Mouse (Mus musculus) MEL (cell line): ENCODE data around the gene Wdr81. TPM values are rescaled to one million over a fixed set of nuclear protein-coding genes. Genes with fewer than 3 reads are reported as not detected.

Source experiments
- DNase-seq: peaks from one replicate; pipeline ENCODE4 v3.0.0; 2011; ENCODE audit warnings: low read depth, low spot score
- H3K27ac ChIP-seq: 2 replicates; pipeline ENCODE4 v1.5.1; 2012; ENCODE audit warnings: low read depth, mild to moderate bottlenecking, control low read depth, low read length, moderate library complexity; ENCODE audit not compliant: control insufficient read depth
- H3K27me3 ChIP-seq, 2 experiments: fragments of 150-350 bp in 1 of 2; sonication (generic) in 1 of 2; 2 replicates each; pipeline ENCODE4 v1.6.1; 2012; ENCODE audit warnings: low read length in 2 of 2, mild to moderate bottlenecking in 2 of 2, improper control_type of control experiment in 1 of 2, moderate library complexity in 1 of 2; ENCODE audit not compliant: insufficient read depth in 2 of 2, control insufficient read depth in 1 of 2
- H3K36me3 ChIP-seq, 2 experiments: 2 replicates each; pipeline ENCODE4 v1.6.1; 2012 to 2014; ENCODE audit warnings: low read length in 2 of 2, improper control_type of control experiment in 1 of 2, inconsistent platforms in 1 of 2, mild to moderate bottlenecking in 1 of 2; ENCODE audit not compliant: insufficient read depth in 2 of 2, control insufficient read depth in 1 of 2
- H3K4me1 ChIP-seq, 2 experiments: fragments of 150-350 bp in 1 of 2; sonication (generic) in 1 of 2; 2 replicates each; pipeline ENCODE4 v1.6.1; 2012; ENCODE audit warnings: low read length in 2 of 2, improper control_type of control experiment in 1 of 2, mild to moderate bottlenecking in 1 of 2; ENCODE audit not compliant: insufficient read depth in 2 of 2, control insufficient read depth in 1 of 2
- H3K4me3 ChIP-seq, 2 experiments: fragments of 150-350 bp in 1 of 2; sonication (generic) in 1 of 2; 2 replicates each; pipeline ENCODE4 v1.5.1; 2012; ENCODE audit warnings: low read depth in 2 of 2, low read length in 2 of 2, mild to moderate bottlenecking in 2 of 2, moderate library complexity in 2 of 2, control low read depth in 1 of 2, improper control_type of control experiment in 1 of 2; ENCODE audit not compliant: control insufficient read depth in 1 of 2, insufficient read depth in 1 of 2
- H3K79me2 ChIP-seq: 2 replicates; pipeline ENCODE4 v1.6.1; 2012; ENCODE audit warnings: mild to moderate bottlenecking, low read length, moderate library complexity; ENCODE audit not compliant: control insufficient read depth, poor library complexity, insufficient read depth
- H3K9ac ChIP-seq: 2 replicates; pipeline ENCODE4 v1.6.1; 2012; ENCODE audit warnings: low read depth, mild to moderate bottlenecking, control low read depth, low read length, moderate library complexity; ENCODE audit not compliant: control insufficient read depth, poor library complexity, severe bottlenecking
- H3K9me3 ChIP-seq: fragments of 150-350 bp; sonication (generic); replicated peaks from 2 replicates; pipeline ENCODE4 v1.6.1; 2012; ENCODE audit warnings: mild to moderate bottlenecking, low read length, improper control_type of control experiment, moderate library complexity; ENCODE audit not compliant: insufficient read depth
- BHLHE40 ChIP-seq: IDR thresholded peaks from 2 replicates; pipeline ENCODE4 v1.6.1; 2012; ENCODE audit warnings: low read depth, mild to moderate bottlenecking, inconsistent platforms, low read length, improper control_type of control experiment, borderline replicate concordance
- CHD1 ChIP-seq: IDR thresholded peaks from 2 replicates; pipeline ENCODE4 v1.6.1; 2012; ENCODE audit warnings: low read depth, mild to moderate bottlenecking, inconsistent platforms, low read length, improper control_type of control experiment
- CTCF ChIP-seq, 3 experiments: IDR thresholded peaks in 2 of 3; conservative IDR thresholded peaks in 1 of 3; 2 replicates each; pipeline ENCODE4 v1.5.1; 2011 to 2012; ENCODE audit warnings: low read length in 3 of 3, low read depth in 2 of 3, mild to moderate bottlenecking in 2 of 3, improper control_type of control experiment in 1 of 3, inconsistent platforms in 1 of 3, mixed read lengths in 1 of 3, moderate library complexity in 1 of 3; ENCODE audit not compliant: control insufficient read depth in 1 of 3, insufficient read depth in 1 of 3, poor library complexity in 1 of 3, severe bottlenecking in 1 of 3
- E2F4 ChIP-seq: IDR thresholded peaks from 2 replicates; pipeline ENCODE4 v1.6.1; 2011; ENCODE audit warnings: low read depth, low read length, improper control_type of control experiment, borderline replicate concordance
- EP300 ChIP-seq, 2 experiments: IDR thresholded peaks; 2 replicates each; pipeline ENCODE4 v1.6.1; 2011; ENCODE audit warnings: improper control_type of control experiment in 2 of 2, low read length in 2 of 2, low read depth in 1 of 2, mild to moderate bottlenecking in 1 of 2
- GABPA ChIP-seq: IDR thresholded peaks from 2 replicates; pipeline ENCODE4 v1.6.1; 2012; ENCODE audit warnings: low read depth, mild to moderate bottlenecking, inconsistent platforms, low read length, improper control_type of control experiment, moderate library complexity
- GATA1 ChIP-seq: IDR thresholded peaks from 2 replicates; pipeline ENCODE4 v1.6.1; 2011; ENCODE audit warnings: low read depth, low read length, improper control_type of control experiment
- JUND ChIP-seq: IDR thresholded peaks from 2 replicates; pipeline ENCODE4 v1.6.1; 2011; ENCODE audit warnings: low read depth, mild to moderate bottlenecking, improper control_type of control experiment, low read length
- MAFK ChIP-seq: IDR thresholded peaks from 2 replicates; pipeline ENCODE4 v1.6.1; 2011; ENCODE audit warnings: low read depth, mild to moderate bottlenecking, low read length, improper control_type of control experiment, borderline replicate concordance
- MYC ChIP-seq: IDR thresholded peaks from 2 replicates; pipeline ENCODE4 v1.6.1; 2011; ENCODE audit warnings: low read depth, mild to moderate bottlenecking, low read length, improper control_type of control experiment, moderate library complexity
- POLR2A ChIP-seq, 2 experiments: IDR thresholded peaks; 2 replicates each; pipeline ENCODE4 v1.6.1; 2011 to 2012; ENCODE audit warnings: low read length in 2 of 2, mild to moderate bottlenecking in 2 of 2, control low read depth in 1 of 2, improper control_type of control experiment in 1 of 2, low read depth in 1 of 2, moderate library complexity in 1 of 2; ENCODE audit not compliant: control insufficient read depth in 1 of 2, insufficient read depth in 1 of 2, poor library complexity in 1 of 2
- POLR2AphosphoS2 ChIP-seq: IDR thresholded peaks from 2 replicates; pipeline ENCODE4 v1.6.1; 2011; ENCODE audit warnings: low read length, improper control_type of control experiment
- RAD21 ChIP-seq: IDR thresholded peaks from 2 replicates; pipeline ENCODE4 v1.6.1; 2011; ENCODE audit warnings: mild to moderate bottlenecking, low read depth, low read length, improper control_type of control experiment
- RCOR1 ChIP-seq: IDR thresholded peaks from 2 replicates; pipeline ENCODE4 v1.6.1; 2012; ENCODE audit warnings: low read depth, mild to moderate bottlenecking, inconsistent platforms, low read length, improper control_type of control experiment
- TAL1 ChIP-seq: IDR thresholded peaks from 2 replicates; pipeline ENCODE4 v1.6.1; 2012; ENCODE audit warnings: mild to moderate bottlenecking, inconsistent platforms, low read length, moderate library complexity, mixed read lengths
- TBP ChIP-seq: IDR thresholded peaks from 2 replicates; pipeline ENCODE4 v1.8.0; 2011; ENCODE audit warnings: low read depth, low read length, improper control_type of control experiment
- USF1 ChIP-seq: IDR thresholded peaks from 2 replicates; pipeline ENCODE4 v1.6.1; 2014; ENCODE audit warnings: low read depth, mild to moderate bottlenecking, inconsistent platforms, low read length, improper control_type of control experiment, moderate library complexity
- ZMIZ1 ChIP-seq: IDR thresholded peaks from 2 replicates; pipeline ENCODE4 v1.6.1; 2012; ENCODE audit warnings: low read depth, mild to moderate bottlenecking, inconsistent platforms, low read length, improper control_type of control experiment, moderate library complexity
- polyA plus RNA-seq, 2 experiments: library from polyadenylated mRNA; stranded (reverse) in 1 of 2; unstranded in 1 of 2; fragments of >175 nt in 1 of 2; fragments of >200 nt in 1 of 2; gene quantifications; 2 replicates each; pipeline versions ENCODE4 v1.2.1 to v1.2.4; 2012; ENCODE audit warnings: low replicate concordance in 2 of 2, low read depth in 1 of 2; ENCODE audit not compliant: insufficient read length in 2 of 2, insufficient read depth in 1 of 2, missing spikeins in 1 of 2
- total RNA-seq: library from RNA; depleted of rRNA; stranded (reverse); fragments of 300-350 nt; gene quantifications from 2 replicates; pipeline ENCODE4 v1.2.3, GENCODE M21; 2012

The Wdr81 gene
- total and polyA plus RNA-seq, 3 experiments = 7.0 to 13.9 TPM; not detected in 1

GRCm38 (mm10) chr11:75406104-75406503 lies 48.4 kb downstream of the Wdr81 start:
- H3K4me3 ChIP-seq = no peak overlapping the region
- H3K9me3 ChIP-seq = no peaks in the 10 kb centered on the region
- no peaks in the 10 kb centered on the region for H3K36me3 ChIP-seq
- H3K27ac ChIP-seq = no peak overlapping the region
- no peaks in the 10 kb centered on the region for H3K27me3 ChIP-seq
- H3K9ac ChIP-seq = no peak overlapping the region
- DNase-seq = no peak
- no peak for TF ChIP-seq ZMIZ1
- TF ChIP-seq USF1 = no peak
- TF ChIP-seq GATA1 = no peak
- no peak for TF ChIP-seq CTCF (IDR thresholded peaks at IDR 0.05 in 2 of 3, conservative IDR thresholded peaks at IDR 0.05 in 1 of 3; ENCODE audit: control insufficient read depth in 1 of 3, insufficient read depth in 1 of 3, low read depth in 2 of 3, low read length in 3 of 3, poor library complexity in 1 of 3, severe bottlenecking in 1 of 3)
- no peak for TF ChIP-seq GABPA
- TF ChIP-seq RAD21 = no peak
- TF ChIP-seq RCOR1 = no peak
- TF ChIP-seq E2F4 = no peak
- TF ChIP-seq BHLHE40 = no peak
- no peak for TF ChIP-seq MYC
- H3K79me2 ChIP-seq = no peaks in the 10 kb centered on the region
- H3K4me1 ChIP-seq = no peaks in the 10 kb centered on the region

DNA sequence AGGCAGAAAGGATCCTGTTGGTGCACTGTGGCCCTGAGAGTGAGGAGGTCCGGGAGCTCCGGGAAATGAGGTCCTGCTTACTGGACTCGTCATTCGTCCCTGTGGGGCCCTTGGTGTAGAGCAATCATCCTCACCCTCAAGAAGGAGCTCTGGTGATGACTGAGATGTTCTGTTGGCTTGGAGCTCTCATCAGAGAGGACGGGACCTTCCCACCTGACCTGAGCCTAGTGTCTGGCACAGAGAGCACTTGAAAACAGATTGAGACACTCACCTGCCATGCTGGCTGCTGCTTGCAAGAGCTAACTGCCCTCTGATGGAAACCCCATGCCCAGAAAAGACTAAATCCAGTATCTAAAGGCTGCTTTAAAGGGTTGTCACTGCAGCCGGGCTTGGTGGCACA lies 49.7 kb downstream of the Wdr81 start:
- no peaks in the 10 kb centered on the region for H3K79me2 ChIP-seq
- no peaks in the 10 kb centered on the region for H3K27me3 ChIP-seq
- TF ChIP-seq E2F4 = no peak
- TF ChIP-seq CHD1 = no peak
- no peak for TF ChIP-seq ZMIZ1
- TF ChIP-seq POLR2A (IDR thresholded peaks at IDR 0.05; ENCODE audit: control insufficient read depth in 1 of 2, insufficient read depth in 1 of 2, low read depth in 1 of 2, low read length in 2 of 2, poor library complexity in 1 of 2) = no peak
- no peak for TF ChIP-seq POLR2AphosphoS2
- no peak for TF ChIP-seq JUND
- TF ChIP-seq TBP = no peak
- no peaks in the 10 kb centered on the region for H3K4me1 ChIP-seq
- H3K4me3 ChIP-seq = no peak overlapping the region
- no peak for DNase-seq
- no peaks in the 10 kb centered on the region for H3K9me3 ChIP-seq
- H3K27ac ChIP-seq = no peak overlapping the region
- H3K9ac ChIP-seq = no peak overlapping the region
- H3K36me3 ChIP-seq = no peaks in the 10 kb centered on the region

GRCm38 (mm10) chr11:75403301-75404052 lies 51.0 kb downstream of the Wdr81 start:
- Histone ChIP-seq H3K27me3 (no peaks in the 10 kb centered on the region), H3K4me3 (no peak overlapping the region), H3K9me3 (no peaks in the 10 kb centered on the region), H3K36me3 (no peaks in the 10 kb centered on the region), H3K79me2 (no peaks in the 10 kb centered on the region), H3K4me1 (no peaks in the 10 kb centered on the region), H3K27ac (no peak overlapping the region), H3K9ac (no peak overlapping the region)
- no peak for TF ChIP-seq MYC
- TF ChIP-seq JUND = no peak
- TF ChIP-seq EP300 (IDR thresholded peaks at IDR 0.05; ENCODE audit: low read depth in 1 of 2, low read length in 2 of 2) = no peak
- no peak for TF ChIP-seq GATA1
- no peak for TF ChIP-seq MAFK
- no peak for TF ChIP-seq TAL1
- no peak for DNase-seq
